Mouse (Mus musculus) gastrocnemius, adult 2 months (tissue): Measurements from ENCODE around the gene Crtc3. TPM values are rescaled to one million over a fixed set of nuclear protein-coding genes. Genes with fewer than 3 reads are reported as not detected.

Experiments used
- DNase-seq: peaks from one replicate; pipeline ENCODE4 v3.0.0; 2022
- H3K27ac ChIP-seq: fragments of 200-600 bp; 2 replicates; pipeline ENCODE4 v1.8.1; 2022; ENCODE audit warnings: mild to moderate bottlenecking
- H3K4me3 ChIP-seq: fragments of 200-600 bp; 2 replicates; pipeline ENCODE4 v1.8.1; 2022; ENCODE audit warnings: mild to moderate bottlenecking, moderate library complexity
- CTCF ChIP-seq: fragments of 200-600 bp; IDR thresholded peaks from 2 replicates; pipeline ENCODE4 v1.8.1; 2022; ENCODE audit warnings: antibody characterized with exemption, mild to moderate bottlenecking, moderate library complexity
- intact Hi-C: fragments of 180-260 bp; cut with DNase I; formaldehyde crosslinking; loops from one replicate; pipeline ENCODE4 v1.15.1; 2025
- total RNA-seq, 2 experiments: library from RNA; stranded (reverse); gene quantifications; 2 replicates each; pipeline ENCODE4 v1.2.3; 2021

Gene Crtc3
- total RNA-seq, 2 experiments from 2014 or later: 12.0 to 13.1 TPM

- peak; percentile 32 for TF ChIP-seq CTCF
- DNase-seq: no peak
- intact Hi-C loops: no loop called here
- peak overlapping the region; percentile 4; the same call in 1 of the 2 replicates for H3K27ac ChIP-seq
- H3K4me3 ChIP-seq: no peak overlapping the region
Measured at GRCm38 (mm10) chr7:80633635-80634034, 55.0 kb downstream of the Crtc3 start.

- peak; percentile 55 for DNase-seq
- no peak overlapping the region for H3K4me3 ChIP-seq
- peak overlapping the region; percentile 70 for H3K27ac ChIP-seq
- intact Hi-C loops: no loop called here
- no peak for TF ChIP-seq CTCF
Measured at GRCm38 (mm10) chr7:80631993-80632392, 56.7 kb downstream of the Crtc3 start.

GRCm38 (mm10) chr7:80631405-80631804, 57.3 kb downstream of the Crtc3 start:
- H3K27ac ChIP-seq: peak overlapping the region; percentile 70
- intact Hi-C loops: no loop called here
- DNase-seq: no peak
- no peak overlapping the region for H3K4me3 ChIP-seq
- TF ChIP-seq CTCF: no peak

GRCm38 (mm10) chr7:80629369-80629768, 59.3 kb downstream of the Crtc3 start:
- Histone ChIP-seq H3K27ac (peak overlapping the region; percentile 85), H3K4me3 (peak overlapping the region; percentile 50)
- no peak for TF ChIP-seq CTCF
- DNase-seq: peak; percentile 69
- intact Hi-C loops: no loop called here

GRCm38 (mm10) chr7:80628708-80629183, 59.9 kb downstream of the Crtc3 start:
- Histone ChIP-seq H3K4me3 (peak overlapping the region; percentile 50), H3K27ac (peak overlapping the region; percentile 85)
- no peak for TF ChIP-seq CTCF
- peak; percentile 83 for DNase-seq
- intact Hi-C loops: no loop called here

- intact Hi-C loops: no loop called here
- peak; percentile 7 for DNase-seq
- TF ChIP-seq CTCF: no peak
- Histone ChIP-seq H3K27ac (peak overlapping the region; percentile 73), H3K4me3 (no peak overlapping the region)
Measured at GRCm38 (mm10) chr7:80626943-80627342, 61.7 kb downstream of the Crtc3 start.

GRCm38 (mm10) chr7:80625841-80626240, 62.8 kb downstream of the Crtc3 start:
- peak overlapping the region; percentile 73 for H3K27ac ChIP-seq
- intact Hi-C loops: no loop called here
- no peak overlapping the region for H3K4me3 ChIP-seq
- TF ChIP-seq CTCF: peak; percentile 4; the same call in 1 of the 2 replicates
- DNase-seq: peak; percentile 73

- DNase-seq: peak; percentile 21
- TF ChIP-seq CTCF: no peak
- Histone ChIP-seq H3K4me3 (no peak overlapping the region), H3K27ac (no peak overlapping the region; the same call in 1 of the 2 replicates)
- intact Hi-C loops: no loop called here
Measured at GRCm38 (mm10) chr7:80623276-80623675, 65.4 kb downstream of the Crtc3 start.

GRCm38 (mm10) chr7:80616096-80616495, 72.6 kb downstream of the Crtc3 start:
- DNase-seq: no peak
- intact Hi-C loops: no loop called here
- H3K27ac ChIP-seq: peak overlapping the region; percentile 62
- TF ChIP-seq CTCF: peak; percentile 23; the same call in 1 of the 2 replicates
- H3K4me3 ChIP-seq: no peak overlapping the region

GRCm38 (mm10) chr7:80614042-80614441, 74.6 kb downstream of the Crtc3 start:
- intact Hi-C loops: loop anchor here (5.0 kb wide), 1 partner anchor 73 kb away; the partner anchor contains the start of gene Crtc3
- H3K27ac ChIP-seq: peak overlapping the region; percentile 76
- no peak for TF ChIP-seq CTCF
- no peak for DNase-seq
- no peak overlapping the region for H3K4me3 ChIP-seq

- H3K4me3 ChIP-seq: no peak overlapping the region
- no peak for TF ChIP-seq CTCF
- DNase-seq: no peak
- intact Hi-C loops: loop anchor here (5.0 kb wide), 1 partner anchor 75 kb away; the partner anchor contains the start of gene Crtc3
- H3K27ac ChIP-seq: peak overlapping the region; percentile 81
Measured at GRCm38 (mm10) chr7:80612191-80612787, 76.4 kb downstream of the Crtc3 start.

GRCm38 (mm10) chr7:80611646-80612045, 77.0 kb downstream of the Crtc3 start:
- no peak for DNase-seq
- TF ChIP-seq CTCF: no peak
- intact Hi-C loops: loop anchor here (5.0 kb wide), 1 partner anchor 76 kb away; the partner anchor contains the start of gene Crtc3

GRCm38 (mm10) chr7:80607503-80607902, 81.2 kb downstream of the Crtc3 start:
- DNase-seq: no peak
- no peak overlapping the region for H3K4me3 ChIP-seq
- intact Hi-C loops: no loop called here
- no peak for TF ChIP-seq CTCF
- no peak overlapping the region for H3K27ac ChIP-seq

More at GRCm38 (mm10) chr7:80611646-80612045, 77.0 kb downstream of the Crtc3 start:
- Histone ChIP-seq H3K27ac (peak overlapping the region; percentile 81), H3K4me3 (no peak overlapping the region)
